Mouse (Mus musculus) stomach, postnatal 0 days (tissue): ENCODE data around the gene Asgr1. TPM values are rescaled to one million over a fixed set of nuclear protein-coding genes. Genes with fewer than 3 reads are reported as not detected.
"Not testable (repeated sequence)": the region's sequence is repeated elsewhere in the genome, so short reads cannot be mapped to it uniquely, and the experiment has no call there.

Experiments
- ATAC-seq: fragments of 200-750 bp; cut with Nextera tagmentation; 2 replicates; pipeline ENCODE4 v1.8.0; 2017; ENCODE audit not compliant: low FRiP score, low TSS enrichment
- DNase-seq: peaks from one replicate; pipeline ENCODE4 v3.0.0-alpha.2; 2016; ENCODE audit warnings: low spot score
- H3K27ac ChIP-seq: fragments of 300-500 bp; sonication (generic); replicated peaks from 2 replicates; pipeline ENCODE4 v1.5.1; 2014; ENCODE audit warnings: mild to moderate bottlenecking, control low read depth
- H3K27me3 ChIP-seq: fragments of 300-500 bp; sonication (generic); 2 replicates; pipeline ENCODE4 v1.6.1; 2014; ENCODE audit warnings: low read length; ENCODE audit not compliant: control insufficient read depth, insufficient read depth
- H3K36me3 ChIP-seq: fragments of 300-500 bp; sonication (generic); 2 replicates; pipeline ENCODE4 v1.6.1; 2014; ENCODE audit warnings: low read length, mixed read lengths; ENCODE audit not compliant: control insufficient read depth, insufficient read depth
- H3K4me1 ChIP-seq: fragments of 300-500 bp; sonication (generic); replicated peaks from 2 replicates; pipeline ENCODE4 v1.6.1; 2014; ENCODE audit warnings: antibody characterized with exemption; ENCODE audit not compliant: control insufficient read depth, insufficient read depth
- H3K4me2 ChIP-seq: fragments of 300-500 bp; sonication (generic); replicated peaks from 2 replicates; pipeline ENCODE4 v1.6.1; 2014; ENCODE audit warnings: low read depth, mild to moderate bottlenecking, control low read depth, moderate library complexity
- H3K4me3 ChIP-seq: fragments of 300-500 bp; sonication (generic); 2 replicates; pipeline ENCODE4 v1.5.1; 2014; ENCODE audit warnings: low read depth, low read length, control low read depth
- H3K9ac ChIP-seq: fragments of 300-500 bp; sonication (generic); 2 replicates; pipeline ENCODE4 v1.6.1; 2014; ENCODE audit warnings: mild to moderate bottlenecking, low read length, control low read depth, mixed read lengths
- H3K9me3 ChIP-seq: fragments of 300-500 bp; sonication (generic); 2 replicates; pipeline ENCODE4 v1.6.1; 2016; ENCODE audit warnings: low read length; ENCODE audit not compliant: control insufficient read depth
- CTCF ChIP-seq: IDR thresholded peaks from 2 replicates; pipeline ENCODE4 v1.5.1; 2016; ENCODE audit warnings: antibody characterized with exemption, low read depth, mild to moderate bottlenecking, moderate library complexity
- EP300 ChIP-seq: optimal IDR thresholded peaks from 2 replicates; pipeline ENCODE3; 2016; ENCODE audit warnings: antibody characterized with exemption
- WGBS: fragments of 180-500 bp; shearing (Covaris S2); extraction: QIAGEN DNeasy Blood & Tissue Kit; methylation state at CpG from one replicate; pipeline ENCODE4 v1.1.7; 2014; 5-methylcytosine and 5-hydroxymethylcytosine counted together
- polyA plus RNA-seq: library from polyadenylated mRNA; unstranded; fragments of >200 nt; fragmentation: Nextera tagmentation; extraction: Ambion mirVana; gene quantifications from 2 replicates; pipeline ENCODE4 v1.2.1, GENCODE M21; 2015

Gene Asgr1
- polyA plus RNA-seq, 1 experiment from 2014 or later, result 0.70 TPM

GRCm38 (mm10) chr11:70013408-70013807 lies 40.5 kb upstream of the Asgr1 start:
- 86% methylated on average over 3 of the region's 3 CpGs for WGBS
- DNase-seq, result no peak
- Histone ChIP-seq H3K4me2 (no peak overlapping the region), H3K9ac (no peak overlapping the region), H3K4me3 (no peak overlapping the region), H3K27me3 (no peaks in the 10 kb centered on the region), H3K4me1 (peaks cover 4% of the 10 kb centered on the region; the same call in 1 of the 2 replicates), H3K36me3 (peaks cover 39% of the 10 kb centered on the region), H3K9me3 (no peaks in the 10 kb centered on the region), H3K27ac (no peak overlapping the region)
- ATAC-seq, result no peak
- TF ChIP-seq CTCF (no peak), EP300 (no peak)

GRCm38 (mm10) chr11:70014051-70014450 lies 39.8 kb upstream of the Asgr1 start:
- no peak for DNase-seq
- Histone ChIP-seq H3K36me3 (peaks cover 35% of the 10 kb centered on the region), H3K27me3 (no peaks in the 10 kb centered on the region), H3K9me3 (no peaks in the 10 kb centered on the region), H3K4me3 (no peak overlapping the region), H3K4me1 (peaks cover 4% of the 10 kb centered on the region; the same call in 1 of the 2 replicates), H3K9ac (no peak overlapping the region), H3K27ac (no peak overlapping the region), H3K4me2 (peak overlapping the region; percentile 85; the same call in 1 of the 2 replicates)
- no peak for TF ChIP-seq CTCF
- no peak for TF ChIP-seq EP300
- no peak for ATAC-seq
- 64% methylated on average over 5 of the region's 5 CpGs for WGBS

- peak; percentile 87 for ATAC-seq
- H3K27ac ChIP-seq, result peak within 1 kb of the TSS; percentile 83
- H3K27me3 ChIP-seq, result no peaks in the 10 kb centered on the region
- no peaks in the 10 kb centered on the region for H3K9me3 ChIP-seq
- WGBS, result under 1% methylated on average over 33 of the region's 35 CpGs
- H3K4me3 ChIP-seq, result peak within 1 kb of the TSS; percentile 66
- peaks cover 27% of the 10 kb centered on the region for H3K36me3 ChIP-seq
- peaks cover 6% of the 10 kb centered on the region; the same call in 1 of the 2 replicates for H3K4me1 ChIP-seq
- peak; percentile 93 for DNase-seq
- H3K4me2 ChIP-seq, result peak within 1 kb of the TSS; percentile 85
- TF ChIP-seq CTCF (peak; percentile 61), EP300 (no peak)
- H3K9ac ChIP-seq, result peak within 1 kb of the TSS; percentile 79
Observed at GRCm38 (mm10) chr11:70014880-70015558, 38.9 kb upstream of the Asgr1 start, which contains the start of gene Acadvl. TSS of gene Acadvl (minus strand) at chr11:70015411.

GRCm38 (mm10) chr11:70015677-70016076 lies 38.2 kb upstream of the Asgr1 start:
- peaks cover 21% of the 10 kb centered on the region for H3K36me3 ChIP-seq
- no peak overlapping the region for H3K4me2 ChIP-seq
- no peaks in the 10 kb centered on the region for H3K9me3 ChIP-seq
- 61% methylated on average over 6 of the region's 6 CpGs for WGBS
- ATAC-seq (no peak), DNase-seq (no peak)
- no peak overlapping the region for H3K27ac ChIP-seq
- no peak for TF ChIP-seq EP300
- no peak for TF ChIP-seq CTCF
- H3K9ac ChIP-seq, result no peak overlapping the region
- H3K27me3 ChIP-seq, result no peaks in the 10 kb centered on the region
- H3K4me3 ChIP-seq, result no peak overlapping the region
- H3K4me1 ChIP-seq, result peaks cover 6% of the 10 kb centered on the region; the same call in 1 of the 2 replicates

- ATAC-seq, H3K9me3 ChIP-seq, H3K27me3 ChIP-seq: not testable (repeated sequence)
Observed at GRCm38 (mm10) chr11:70016177-70016576, 37.7 kb upstream of the Asgr1 start.

GRCm38 (mm10) chr11:70016669-70017068 lies 37.2 kb upstream of the Asgr1 start, which contains the start of gene Dlg4:
TSS of gene Dlg4 (plus strand) at chr11:70016942.
- TF ChIP-seq CTCF (no peak), EP300 (no peak)
- peaks cover 14% of the 10 kb centered on the region for H3K36me3 ChIP-seq
- WGBS, result 69% methylated on average over 3 of the region's 3 CpGs
- ATAC-seq (no peak), DNase-seq (no peak)
- H3K4me3 ChIP-seq, result peak within 1 kb of the TSS; percentile 58; the same call in 1 of the 2 replicates
- no peaks in the 10 kb centered on the region for H3K9me3 ChIP-seq
- H3K9ac ChIP-seq, result peak within 1 kb of the TSS; percentile 79
- H3K27me3 ChIP-seq, result no peaks in the 10 kb centered on the region
- no peak within 1 kb of the TSS; the same call in 1 of the 2 replicates for H3K27ac ChIP-seq
- H3K4me1 ChIP-seq, result peaks cover 6% of the 10 kb centered on the region; the same call in 1 of the 2 replicates
- peak within 1 kb of the TSS; percentile 86 for H3K4me2 ChIP-seq

More at GRCm38 (mm10) chr11:70016177-70016576, 37.7 kb upstream of the Asgr1 start:
- 73% methylated on average over 2 of the region's 2 CpGs for WGBS
- not testable (repeated sequence) for H3K9ac ChIP-seq, H3K27ac ChIP-seq, H3K4me1 ChIP-seq, H3K4me3 ChIP-seq, H3K4me2 ChIP-seq, DNase-seq
- peaks cover 16% of the 10 kb centered on the region for H3K36me3 ChIP-seq
